Mouse (Mus musculus): ENCODE measurements around the gene Inpp5d.

DNA sequence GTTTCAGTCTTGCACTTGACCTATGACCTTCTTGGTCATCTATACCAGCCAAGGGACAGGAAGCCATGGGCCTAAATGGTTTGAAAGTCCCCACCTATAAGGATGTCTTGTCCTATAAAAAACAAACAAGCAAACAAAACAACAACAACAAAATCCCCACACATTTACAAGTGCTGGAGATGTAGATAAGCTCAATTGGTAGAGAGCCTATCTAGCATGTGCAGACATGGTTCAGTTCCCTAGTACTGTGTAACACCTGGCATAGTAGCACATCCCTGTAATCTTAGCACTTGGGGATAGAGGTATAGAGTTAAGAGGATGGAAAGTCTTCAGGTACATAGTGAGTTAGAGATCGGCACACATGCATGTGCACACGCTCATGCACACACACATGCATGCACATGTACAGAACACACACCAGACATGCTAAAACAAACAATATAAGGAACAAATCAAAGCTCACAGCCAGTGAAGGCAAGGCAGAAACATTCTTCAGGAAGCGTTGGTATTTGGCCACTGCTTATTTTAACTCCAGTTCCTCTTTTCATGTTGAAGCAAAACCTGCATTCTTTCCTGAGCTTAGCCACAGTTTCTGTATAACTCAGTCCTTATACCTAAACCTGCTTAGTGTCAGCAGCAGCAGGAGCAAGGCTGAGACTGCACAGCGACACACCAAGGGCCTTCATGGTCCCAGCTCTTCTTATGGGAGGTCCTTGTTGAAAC, 17.9 kb downstream of the Inpp5d start:
- TF ChIP-seq EP300 (optimal IDR thresholded peaks at IDR 0.05) (no peak), CTCF (IDR thresholded peaks at IDR 0.05; ENCODE audit: low read depth) (no peak)
